Mouse (Mus musculus) adrenal gland, postnatal 14 days (tissue): ENCODE data around the gene Cant1. TPM values are rescaled to one million over a fixed set of nuclear protein-coding genes. Genes with fewer than 3 reads are reported as not detected.

Source experiments
- DNase-seq: peaks from one replicate; pipeline ENCODE4 v3.0.0; 2021; ENCODE audit warnings: mixed read lengths
- total RNA-seq: library from RNA; stranded (reverse); gene quantifications from 2 replicates; pipeline ENCODE4 v1.2.3, GENCODE M21; 2021

The Cant1 gene
- total RNA-seq, 1 experiment from 2014 or later = 25.3 TPM

- peak; percentile 39 for DNase-seq
These were observed 11.5 kb upstream of the Cant1 start for GRCm38 (mm10) chr11:118430291-118430885.

DNA sequence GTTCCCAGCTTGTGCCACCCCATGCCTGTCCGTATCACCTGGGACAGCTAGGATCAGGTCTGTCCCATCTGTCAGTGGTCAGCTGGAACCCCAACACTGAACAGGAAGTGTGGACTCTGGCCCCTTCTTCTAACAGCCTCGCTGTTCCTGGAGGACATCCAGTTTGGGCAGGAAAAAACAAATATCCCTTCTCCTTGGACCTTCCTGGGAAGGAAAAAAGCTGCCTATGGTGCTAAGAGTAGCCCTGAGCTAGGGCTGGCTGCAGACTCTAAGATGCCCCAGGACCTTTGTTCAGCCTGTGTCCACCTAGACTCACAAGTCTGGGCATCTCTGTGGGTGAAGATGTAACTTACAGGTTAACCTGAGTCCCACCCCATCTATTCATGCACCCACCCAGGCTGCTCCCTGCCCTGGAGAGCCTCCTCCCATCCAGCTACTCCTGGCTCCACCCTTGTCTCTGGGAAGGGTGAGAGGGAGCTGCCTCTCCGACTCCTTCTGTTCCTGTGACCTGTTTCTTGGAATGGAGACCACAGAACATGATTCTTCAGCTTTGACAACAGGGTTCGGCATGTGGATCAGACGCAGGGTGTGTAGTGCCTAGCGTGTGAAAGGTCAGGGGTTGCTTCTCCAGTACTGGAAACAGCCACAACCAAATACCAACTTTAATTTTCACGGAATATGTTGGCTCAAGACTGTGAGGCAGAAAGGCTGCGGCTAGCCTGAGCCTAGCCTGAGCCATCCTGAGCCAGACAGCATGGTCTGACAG is 10.2 kb upstream of the Cant1 start:
- DNase-seq = peak; percentile 33

DNA sequence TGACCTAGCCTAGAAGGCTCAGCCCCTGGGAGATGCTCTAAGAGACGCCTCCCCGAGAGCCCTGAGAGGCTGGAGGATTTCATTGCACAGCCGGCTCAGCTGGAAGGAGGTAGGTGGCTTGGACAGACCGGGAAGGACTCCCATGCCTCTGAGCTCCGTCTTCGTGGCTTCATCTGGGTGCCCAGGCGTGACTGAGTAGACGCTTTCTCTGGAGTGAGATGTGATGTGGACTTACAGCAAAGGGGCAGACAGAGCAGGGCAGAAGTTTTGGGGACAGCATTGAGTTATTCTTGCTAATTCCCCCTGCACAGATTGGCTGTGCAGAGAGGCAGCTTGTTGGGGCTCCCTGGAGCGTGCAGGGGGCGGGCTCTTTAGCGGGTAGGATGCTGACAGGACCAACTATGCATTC is 9.6 kb upstream of the Cant1 start:
- DNase-seq = peak; percentile 26

DNA sequence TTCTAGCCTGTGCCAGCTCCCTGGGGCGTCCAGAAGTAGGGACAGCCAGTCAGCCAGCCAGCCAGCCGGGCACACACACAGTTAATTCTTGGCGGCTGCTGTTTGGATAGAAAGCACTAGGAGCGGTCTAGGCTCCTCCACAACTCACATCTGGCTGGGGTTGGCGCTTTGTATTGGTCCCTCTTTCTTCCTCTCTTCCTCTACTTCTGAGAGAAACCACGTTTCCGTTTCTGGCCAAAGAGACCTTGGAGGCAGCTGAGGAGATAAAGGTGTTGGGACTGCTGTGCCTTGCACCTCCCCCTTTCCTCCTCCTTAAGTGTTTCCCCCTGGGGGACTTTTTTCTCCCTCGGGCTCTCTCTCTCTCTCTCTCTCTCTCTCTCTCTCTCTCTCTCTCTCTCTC is 9.1 kb upstream of the Cant1 start, which contains the start of gene C1qtnf1:
C1qtnf1 (plus strand) TSS at position 218 of the 400 bp plus-strand sequence.
- peak; percentile 39 for DNase-seq

- DNase-seq = no peak
These were observed 8.4 kb upstream of the Cant1 start for GRCm38 (mm10) chr11:118427266-118427779.

- DNase-seq = no peak
These were observed 7.9 kb upstream of the Cant1 start for GRCm38 (mm10) chr11:118426765-118427164.

DNA sequence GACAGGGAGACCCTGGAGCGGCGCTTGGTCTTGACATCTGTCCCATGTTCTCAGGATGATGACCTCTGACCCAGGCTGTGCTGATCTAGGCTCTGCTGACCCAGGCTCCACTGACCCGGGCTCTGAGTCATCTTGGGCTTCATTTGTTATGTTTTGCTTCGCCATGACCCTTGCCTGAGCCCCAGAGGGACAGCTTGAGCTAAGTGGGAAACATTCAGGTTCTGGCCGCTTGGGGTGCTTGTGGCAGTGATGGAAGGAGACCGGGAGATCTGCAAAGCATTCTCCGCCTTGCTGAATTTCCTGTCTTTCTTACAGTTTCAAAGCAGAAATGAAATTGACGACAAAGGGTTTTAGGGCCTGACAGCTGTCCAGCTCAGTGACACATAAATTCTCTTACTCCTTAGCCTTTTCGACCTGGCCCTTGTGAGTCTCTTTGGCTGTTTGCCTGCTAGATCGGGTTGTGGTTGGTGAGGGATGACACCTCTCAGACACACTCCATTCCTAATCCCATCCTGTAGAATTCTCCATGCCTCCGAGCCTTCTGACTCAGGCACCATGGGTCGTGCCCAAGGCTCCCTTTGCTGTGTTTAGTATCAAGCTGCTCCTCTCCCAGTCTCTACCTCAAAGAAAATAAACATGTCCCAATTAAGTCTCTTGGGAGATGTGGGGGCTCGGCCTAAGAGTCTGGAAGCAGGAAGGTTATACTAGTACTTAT is 5.9 kb upstream of the Cant1 start:
- peak; percentile 50 for DNase-seq

GRCm38 (mm10) chr11:118423266-118423971 is 4.5 kb upstream of the Cant1 start:
- peak; percentile 90 for DNase-seq

DNA sequence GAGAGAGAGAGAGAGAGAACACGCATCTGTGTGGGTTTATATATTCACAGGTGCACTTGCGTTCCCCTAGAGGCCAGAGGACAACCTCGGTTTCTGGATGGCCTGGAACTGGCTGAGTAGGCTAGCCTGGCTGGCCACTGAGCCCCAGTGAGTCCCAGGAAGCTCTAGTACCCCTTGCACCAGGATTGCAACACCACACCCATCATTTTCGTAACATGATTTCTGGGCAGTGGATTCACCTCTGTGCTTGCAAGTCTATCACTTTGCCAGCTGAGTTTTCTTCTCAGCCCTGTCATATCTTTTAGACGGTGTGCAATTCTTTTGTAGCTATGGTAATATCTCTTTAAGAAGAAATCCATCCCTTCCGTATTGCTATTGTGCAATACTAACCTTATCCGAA is 1.4 kb upstream of the Cant1 start:
- DNase-seq = no peak

DNA sequence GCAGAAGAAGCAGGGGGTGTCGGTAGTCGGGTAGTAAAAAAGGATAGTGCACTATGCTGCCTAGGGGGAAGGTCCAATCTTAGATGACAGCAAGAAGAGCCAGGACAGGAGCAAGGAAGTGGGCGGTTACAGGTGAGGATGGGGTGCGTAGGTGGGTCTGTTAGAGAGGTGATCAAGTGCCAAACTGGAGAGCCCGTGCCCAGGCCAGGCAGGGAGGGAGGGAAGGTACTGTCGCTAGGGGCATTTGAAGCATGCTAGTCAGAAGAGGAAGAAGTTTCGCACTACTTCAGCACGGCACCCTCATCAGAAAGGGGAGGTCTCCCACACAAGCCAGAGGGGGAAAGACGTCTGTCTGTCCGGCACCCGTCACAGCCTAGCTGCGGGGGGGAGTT is 448 bp downstream of the Cant1 start:
- DNase-seq = no peak

DNA sequence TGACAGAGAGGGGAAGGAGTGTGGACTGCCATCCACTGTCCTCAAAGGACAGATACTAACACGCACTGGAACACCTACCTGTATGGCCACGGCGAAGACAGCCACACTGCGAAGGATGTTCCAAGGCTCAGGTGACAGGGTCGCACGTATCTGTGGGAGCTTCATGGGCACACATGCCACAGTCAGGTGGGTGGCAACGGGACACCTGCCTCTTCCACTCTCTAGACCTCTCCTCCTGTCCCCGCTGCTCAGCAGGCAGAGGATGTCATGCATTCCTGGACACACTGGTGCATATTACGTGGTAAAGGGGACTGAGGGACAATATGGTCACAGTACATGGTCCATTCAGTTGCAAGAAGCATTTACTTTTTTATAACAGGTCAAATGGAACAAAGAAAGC is 1.4 kb downstream of the Cant1 start:
- DNase-seq = no peak

DNA sequence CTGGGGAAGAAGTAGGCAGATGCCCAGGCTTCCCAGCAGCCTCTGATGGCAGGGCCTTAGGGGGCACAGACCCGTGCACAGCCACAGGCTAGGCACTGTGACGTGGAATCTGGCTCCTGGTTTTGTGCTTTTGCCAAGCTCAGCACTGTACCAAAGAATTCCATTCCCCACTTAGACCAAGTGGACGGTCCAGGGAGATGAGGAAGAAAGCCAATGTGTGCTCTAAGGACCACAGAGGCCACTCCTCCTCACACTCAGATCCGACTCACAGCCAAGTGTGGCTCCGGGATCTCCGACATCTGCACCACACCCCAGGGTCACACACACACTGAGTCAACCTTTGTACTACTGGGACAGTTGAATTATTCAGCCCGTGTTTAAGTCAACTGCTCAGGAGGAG is 2.8 kb downstream of the Cant1 start:
- peak; percentile 32 for DNase-seq

GRCm38 (mm10) chr11:118415630-118416029 is 3.3 kb downstream of the Cant1 start:
- no peak for DNase-seq

- no peak for DNase-seq
These were observed 4.6 kb downstream of the Cant1 start for GRCm38 (mm10) chr11:118414270-118414669.

DNA sequence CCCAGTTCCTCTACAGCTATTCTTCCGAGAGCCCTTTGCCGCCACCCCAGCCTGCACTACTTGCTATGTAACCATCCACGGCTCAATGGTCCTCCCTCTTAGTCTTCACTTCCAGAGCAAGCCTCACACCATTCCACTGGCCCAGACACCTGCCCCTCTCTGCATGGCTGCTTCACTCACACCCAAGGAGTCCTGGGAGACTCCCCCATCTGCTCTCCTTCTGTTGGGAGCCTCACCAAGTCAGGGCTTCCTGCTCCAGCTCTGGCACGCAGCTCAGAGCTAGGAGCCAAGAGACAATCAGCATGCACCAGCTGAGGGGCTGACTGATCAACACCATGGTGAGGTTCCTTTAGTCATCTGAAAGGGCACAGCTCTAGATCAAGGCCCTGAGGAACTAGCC is 5.8 kb downstream of the Cant1 start:
- DNase-seq = no peak

DNA sequence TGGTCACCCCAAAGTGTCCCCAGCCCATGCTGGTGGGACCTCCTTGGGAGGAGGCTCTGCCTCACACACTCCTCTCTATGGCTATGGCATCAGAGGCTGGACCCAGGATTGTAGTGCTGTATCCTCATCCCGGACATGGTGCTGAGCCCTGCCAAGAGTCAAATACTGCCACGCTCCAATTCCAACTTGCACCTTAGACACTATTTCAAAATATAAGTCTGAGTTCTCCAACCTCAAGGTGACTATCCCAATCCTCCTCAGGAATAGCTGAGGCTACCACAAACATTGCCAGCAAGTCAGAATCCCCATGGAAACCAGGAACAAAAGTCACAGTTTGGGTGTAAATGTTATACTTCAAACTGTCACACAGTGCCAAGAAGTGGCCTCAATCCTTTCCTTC is 6.3 kb downstream of the Cant1 start:
- DNase-seq = no peak

DNA sequence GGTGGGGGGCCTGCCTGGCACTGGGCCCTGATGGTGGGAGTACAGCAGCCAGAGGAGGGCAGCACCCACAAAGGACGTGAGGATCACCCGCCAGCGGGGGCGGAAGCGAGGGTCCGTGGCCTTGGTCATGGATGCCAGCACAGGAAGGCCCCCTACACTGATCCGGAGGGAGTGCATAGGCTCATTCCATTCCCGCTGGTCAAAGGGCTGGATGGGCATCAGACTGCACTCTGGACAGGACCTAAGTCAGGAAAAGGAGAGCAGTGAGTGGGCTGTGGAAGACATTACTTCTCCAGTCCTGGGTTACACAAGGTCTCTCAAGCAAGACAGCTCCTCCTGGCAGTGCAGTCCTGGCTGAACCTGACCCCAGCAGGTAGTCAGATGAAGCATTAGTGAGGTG is 7.6 kb downstream of the Cant1 start:
- no peak for DNase-seq

- DNase-seq = no peak
These were observed 8.4 kb downstream of the Cant1 start for GRCm38 (mm10) chr11:118410479-118410878.

DNA sequence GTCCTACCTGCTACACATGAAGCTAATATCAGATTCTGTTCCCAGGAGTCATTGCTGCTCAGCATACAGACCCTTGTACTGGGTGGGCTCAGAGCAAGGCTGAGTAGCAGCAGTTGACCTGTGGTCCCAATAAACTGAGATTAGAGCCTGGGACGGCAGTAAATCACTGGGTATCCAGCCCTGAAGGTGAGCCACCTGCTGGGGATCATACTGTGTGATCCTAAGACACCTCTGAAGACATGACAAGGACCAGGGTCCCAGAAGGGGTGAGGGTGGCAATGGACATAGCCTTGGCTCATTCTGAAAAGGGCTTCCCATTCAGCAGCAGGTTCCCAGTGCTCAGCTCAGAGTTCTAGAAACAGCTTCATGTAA is 8.8 kb downstream of the Cant1 start:
- no peak for DNase-seq

- no peak for DNase-seq
These were observed 9.5 kb downstream of the Cant1 start for GRCm38 (mm10) chr11:118409106-118410072.

- DNase-seq = peak; percentile 5
These were observed 10.7 kb downstream of the Cant1 start for GRCm38 (mm10) chr11:118408051-118408740.
